Mouse (Mus musculus): ENCODE measurements around the gene Adarb2.

GRCm38 (mm10) chr13:8352952-8353351 lies 150.3 kb downstream of the Adarb2 start:
- TF ChIP-seq CTCF (IDR thresholded peaks at IDR 0.05; ENCODE audit: low read depth): no peak
- no peak for TF ChIP-seq EP300 (IDR thresholded peaks at IDR 0.05; ENCODE audit: low read depth)
